Comparison of ENCODE assay signal across 8 mouse cellular contexts in the genomic region with DNA sequence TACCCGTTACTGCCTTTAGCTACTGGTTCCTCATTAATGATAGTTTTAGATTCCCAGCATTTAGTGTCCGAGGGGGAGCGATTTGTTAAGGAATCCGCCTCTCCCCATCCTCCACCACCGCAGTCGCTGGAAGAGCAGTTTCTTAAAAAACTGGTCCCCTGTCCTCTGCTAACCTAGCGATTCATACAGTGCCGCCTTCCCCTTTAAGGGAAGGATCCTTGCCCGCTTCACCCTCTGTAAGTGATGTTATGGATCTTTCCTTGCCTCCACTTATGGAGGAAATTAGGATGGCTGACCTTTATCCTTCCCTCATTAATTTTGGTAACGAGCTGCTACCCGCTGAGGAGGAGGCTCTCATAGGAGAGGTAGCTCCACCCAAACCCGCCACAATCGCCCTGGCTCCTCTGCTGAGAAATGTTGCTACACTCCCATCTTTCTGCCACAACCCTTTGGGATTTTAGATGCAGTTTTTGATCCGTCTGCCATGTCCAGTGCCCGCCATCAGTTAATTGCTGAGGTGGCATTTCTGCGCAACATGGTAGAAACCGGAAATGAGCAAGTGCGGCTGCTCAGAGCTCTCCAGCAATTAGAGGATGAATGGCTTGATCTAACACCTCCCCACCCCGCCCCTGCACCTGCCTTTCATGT. TPM values are rescaled to one million over a fixed set of nuclear protein-coding genes. Genes with fewer than 3 reads are reported as not detected.
DNase-seq lines count a peak whose midpoint lies in the region; ATAC-seq and TF ChIP-seq lines count a peak whose summit lies in the region.

No protein-coding gene starts in this region.

- no peaks in the 10 kb centered on the region for H3K9me3 ChIP-seq in erythroblast, embryonic 14.5 days (ENCODE audit: control insufficient read depth, low read length)

- intact Hi-C loops in left cerebral cortex, postnatal 4 days (cut with DNase I): no loop called here

- H3K27me3 ChIP-seq in erythroblast, embryonic 14.5 days (ENCODE audit: control insufficient read depth): peaks cover 10% of the 10 kb centered on the region
- H3K27me3 ChIP-seq in kidney, adult 2 months (replicated peaks; ENCODE audit: control insufficient read depth, insufficient read depth, low read length): no peaks in the 10 kb centered on the region

- no peak for TF ChIP-seq CTCF in kidney, adult 2 months (conservative IDR thresholded peaks at IDR 0.05; ENCODE audit: insufficient read depth, insufficient read length, low read depth, low read length)

- peak; percentile 66 for DNase-seq in embryo, embryonic 10 days (ENCODE audit: low spot score)
- DNase-seq in heart, adult 8-10 months (ENCODE audit: low spot score): peak; percentile 24
- peak; percentile 47 for DNase-seq in kidney, adult 2 months
- DNase-seq in left cerebral cortex, postnatal 4 days: peak; percentile 71
- DNase-seq in mesoderm, embryonic 11.5 days (ENCODE audit: low read depth, low spot score): peak; percentile 38
- DNase-seq in right cerebral cortex, postnatal 14 days: peak; percentile 61

- ATAC-seq in erythroblast, adult 5-6 weeks (replicated peaks; ENCODE audit: low FRiP score, poor library complexity, severe bottlenecking): no peak

- H3K4me1 ChIP-seq in erythroblast, embryonic 14.5 days (ENCODE audit: control insufficient read depth): peaks cover 6% of the 10 kb centered on the region
- H3K4me1 ChIP-seq in kidney, adult 2 months (ENCODE audit: control insufficient read depth, insufficient read depth, low read length): no peaks in the 10 kb centered on the region; the same call in 1 of the 2 replicates

- WGBS in kidney, adult 2 months: 2% methylated on average over 19 of the region's 19 CpGs

- no peak overlapping the region for H3K27ac ChIP-seq in kidney, adult 2 months (ENCODE audit: insufficient read depth, low read depth, low read length)

- TF ChIP-seq POLR2A in kidney, adult 2 months (IDR thresholded peaks at IDR 0.05; ENCODE audit: low read depth, low read length): no peak

- peak overlapping the region; percentile 56 for H3K4me3 ChIP-seq in erythroblast, embryonic 14.5 days (replicated peaks)
- peak overlapping the region; percentile 73 for H3K4me3 ChIP-seq in kidney, adult 2 months (ENCODE audit: insufficient read depth, low read depth, low read length)

- H3K36me3 ChIP-seq in erythroblast, embryonic 14.5 days (ENCODE audit: control insufficient read depth): no peaks in the 10 kb centered on the region
- H3K36me3 ChIP-seq in kidney, adult 2 months (ENCODE audit: control insufficient read depth, insufficient read depth, low read length): no peaks in the 10 kb centered on the region

RNA-seq across cellular contexts. Expression of gene H2-M10.1, which starts 10.8 kb away (rescaled TPM):
- not detected in 2 replicates for polyA plus RNA-seq in erythroblast, embryonic 14.5 days (2012)
- not detected in 2 replicates for total RNA-seq in erythroblast, adult 5-6 weeks (2015; ENCODE audit: low replicate concordance)
- total RNA-seq in erythroblast, adult 5-6 weeks (2017; ENCODE audit: low replicate concordance): not detected in 2 replicates
- not detected for total RNA-seq in heart, adult 8-10 months (2022)
- not detected in 2 replicates for polyA plus RNA-seq in kidney, adult 2 months (2012; rRNA removed)
- not detected for total RNA-seq in left cerebral cortex, postnatal 4 days (2021)

RNA-seq across cellular contexts. Expression of gene H2-M10.2, which starts 28.9 kb away (rescaled TPM):
- polyA plus RNA-seq in erythroblast, embryonic 14.5 days (2012): not detected in 2 replicates
- total RNA-seq in erythroblast, adult 5-6 weeks (2015; ENCODE audit: low replicate concordance): not detected in 2 replicates
- not detected in 2 replicates for total RNA-seq in erythroblast, adult 5-6 weeks (2017; ENCODE audit: low replicate concordance)
- not detected for total RNA-seq in heart, adult 8-10 months (2022)
- polyA plus RNA-seq in kidney, adult 2 months (2012; rRNA removed): not detected in 2 replicates
- not detected for total RNA-seq in left cerebral cortex, postnatal 4 days (2021)

RNA-seq across cellular contexts. Expression of gene Trim39, which starts 43.1 kb away (rescaled TPM):
- 0.67 and 0.87 TPM in 2 replicates for polyA plus RNA-seq in erythroblast, embryonic 14.5 days (2012)
- 5.8 and 8.2 TPM in 2 replicates for total RNA-seq in erythroblast, adult 5-6 weeks (2015; ENCODE audit: low replicate concordance)
- total RNA-seq in erythroblast, adult 5-6 weeks (2017; ENCODE audit: low replicate concordance): 9.0 and 21.3 TPM in 2 replicates
- total RNA-seq in heart, adult 8-10 months (2022): 1 to 10 TPM; 6.3 to 7.1 (median 6.9) TPM
- 11.1 and 11.4 TPM in 2 replicates for polyA plus RNA-seq in kidney, adult 2 months (2012; rRNA removed)
- 10 to 100 TPM; 25.3 to 26.2 TPM for total RNA-seq in left cerebral cortex, postnatal 4 days (2021)

RNA-seq across cellular contexts. Expression of gene H2-M10.3, which starts 53.1 kb away (rescaled TPM):
- not detected in 2 replicates for polyA plus RNA-seq in erythroblast, embryonic 14.5 days (2012)
- total RNA-seq in erythroblast, adult 5-6 weeks (2015; ENCODE audit: low replicate concordance): not detected in 2 replicates
- total RNA-seq in erythroblast, adult 5-6 weeks (2017; ENCODE audit: low replicate concordance): not detected in 2 replicates
- not detected for total RNA-seq in heart, adult 8-10 months (2022)
- not detected in 2 replicates for polyA plus RNA-seq in kidney, adult 2 months (2012; rRNA removed)
- total RNA-seq in left cerebral cortex, postnatal 4 days (2021): not detected

RNA-seq across cellular contexts. Expression of gene Rpp21, which starts 57.3 kb away (rescaled TPM):
- 13.4 and 19.7 TPM in 2 replicates for polyA plus RNA-seq in erythroblast, embryonic 14.5 days (2012)
- 12.3 and 23.6 TPM in 2 replicates for total RNA-seq in erythroblast, adult 5-6 weeks (2015; ENCODE audit: low replicate concordance)
- 4.8 and 5.4 TPM in 2 replicates for total RNA-seq in erythroblast, adult 5-6 weeks (2017; ENCODE audit: low replicate concordance)
- total RNA-seq in heart, adult 8-10 months (2022): 10 to 100 TPM; 34.4 to 55.3 (median 45.5) TPM
- polyA plus RNA-seq in kidney, adult 2 months (2012; rRNA removed): 101 and 122 TPM in 2 replicates
- 10 to 100 TPM; 55.3 to 58.4 TPM for total RNA-seq in left cerebral cortex, postnatal 4 days (2021)
